Mouse (Mus musculus) adrenal gland, adult 2 months (tissue): Measurements from ENCODE around the gene Zfp644. TPM values are rescaled to one million over a fixed set of nuclear protein-coding genes. Genes with fewer than 3 reads are reported as not detected.

Experiments used
- DNase-seq: peaks from one replicate; pipeline ENCODE4 v3.0.0; 2021
- polyA plus RNA-seq: library from polyadenylated mRNA; depleted of rRNA; stranded (reverse); fragments of >200 nt; gene quantifications from 2 replicates; pipeline ENCODE4 v1.2.3, GENCODE M21; 2012; rRNA removed
- total RNA-seq, 2 experiments: library from RNA; stranded (reverse); gene quantifications; 2 replicates each; pipeline ENCODE4 v1.2.3; 2021

Gene Zfp644
- total and polyA plus RNA-seq, 3 experiments, result 5.6 to 65.2 (median 63.5) TPM

- no peak for DNase-seq
Observed at GRCm38 (mm10) chr5:106594388-106594787, 102.7 kb downstream of the Zfp644 start.

- no peak for DNase-seq
Observed at GRCm38 (mm10) chr5:106590686-106591085, 106.4 kb downstream of the Zfp644 start.

- no peak for DNase-seq
Observed at GRCm38 (mm10) chr5:106589670-106590069, 107.4 kb downstream of the Zfp644 start.

- DNase-seq, result no peak
Observed at GRCm38 (mm10) chr5:106589006-106589405, 108.1 kb downstream of the Zfp644 start.

GRCm38 (mm10) chr5:106580943-106581342 is 116.1 kb downstream of the Zfp644 start:
- DNase-seq, result no peak

GRCm38 (mm10) chr5:106577237-106577888 is 119.7 kb downstream of the Zfp644 start:
- DNase-seq, result no peak

- no peak for DNase-seq
Observed at GRCm38 (mm10) chr5:106575098-106575497, 122.0 kb downstream of the Zfp644 start.

- DNase-seq, result peak; percentile 91
Observed at GRCm38 (mm10) chr5:106574560-106574946, 122.5 kb downstream of the Zfp644 start.

- no peak for DNase-seq
Observed at GRCm38 (mm10) chr5:106573742-106574559, 123.1 kb downstream of the Zfp644 start.

Other genes starting within 250 kb of the Zfp644 start
- gene Barhl2, start 239.1 kb downstream of the Zfp644 start, total RNA-seq, result not detected
- not detected in 2 replicates for gene Barhl2, start 239.1 kb downstream of the Zfp644 start, polyA plus RNA-seq
- gene Gm17304, start 88.2 kb downstream of the Zfp644 start, total RNA-seq, result not detected
- gene Gm17304, start 88.2 kb downstream of the Zfp644 start, polyA plus RNA-seq, result not detected in 2 replicates
- gene Hfm1, start 229.0 kb upstream of the Zfp644 start, total RNA-seq, result not detected
- gene Hfm1, start 229.0 kb upstream of the Zfp644 start, polyA plus RNA-seq, result not detected in 2 replicates